Mouse (Mus musculus) adrenal gland, postnatal 0 days (tissue): ENCODE measurements around the gene Peg3. TPM values are rescaled to one million over a fixed set of nuclear protein-coding genes. Genes with fewer than 3 reads are reported as not detected.

Source experiments
- polyA plus RNA-seq: library from polyadenylated mRNA; unstranded; fragments of >200 nt; fragmentation: Nextera tagmentation; extraction: Ambion mirVana; gene quantifications from 2 replicates; pipeline ENCODE4 v1.2.1, GENCODE M21; 2015

Gene Peg3
- 84.7 and 113 TPM in 2 replicates for polyA plus RNA-seq

GRCm38 (mm10) chr7:6730241-6730640 is at the start of gene Peg3, which contains the start of gene Usp29:
Gene Peg3, minus strand, starts transcription at chr7:6730431.
Gene Usp29, plus strand, starts transcription at chr7:6730578.

DNA sequence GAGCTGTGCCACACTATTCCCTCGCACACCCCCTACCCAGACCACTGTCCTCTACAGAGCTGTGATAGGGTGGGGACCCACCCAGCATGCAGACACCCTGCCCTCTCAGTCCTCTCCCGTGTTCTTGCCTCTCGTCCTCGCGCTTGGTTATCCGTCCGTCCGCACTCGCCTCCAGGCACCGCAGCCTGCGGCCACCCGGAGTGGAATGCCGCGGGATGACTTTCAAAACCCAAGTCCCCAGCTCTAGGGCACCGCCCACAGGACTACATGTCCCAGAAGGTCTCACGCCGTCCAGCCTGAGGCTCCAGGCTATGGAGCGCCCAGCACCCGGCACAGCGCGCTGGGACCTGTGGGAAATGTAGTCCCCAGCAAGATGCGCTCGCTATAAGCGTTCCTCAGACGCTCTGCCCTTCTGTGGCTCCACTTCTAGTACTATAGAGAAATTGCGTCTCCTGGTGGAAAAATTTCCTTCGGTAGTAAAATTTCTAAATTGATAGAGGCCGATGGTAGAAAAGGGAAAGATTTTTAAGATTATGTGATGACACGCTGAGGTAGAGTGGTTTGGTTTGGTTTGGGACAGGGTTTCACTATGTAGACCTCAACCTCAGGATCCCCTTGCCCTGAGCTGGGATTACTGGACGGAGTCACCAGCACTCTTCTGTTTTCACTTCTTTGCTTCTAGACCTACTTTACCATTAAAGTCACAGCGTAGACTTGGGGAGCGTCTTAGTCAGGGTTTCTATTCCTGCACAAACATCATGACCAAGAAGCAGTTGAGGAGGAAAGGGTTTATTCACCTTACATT is 33.8 kb downstream of the Peg3 start, which contains the start of gene Zim1:
Zim1 (minus strand) TSS at position 210 of the 805 bp plus-strand sequence.

Other genes starting within 250 kb of the Peg3 start
- gene Olfr5, start 243.5 kb downstream of the Peg3 start, polyA plus RNA-seq, result not detected in 2 replicates
- not detected in 2 replicates for gene Olfr1347, start 230.7 kb downstream of the Peg3 start, polyA plus RNA-seq
- gene Olfr1348, start 221.7 kb downstream of the Peg3 start, polyA plus RNA-seq, result not detected in 2 replicates
- gene Olfr1349, start 207.5 kb downstream of the Peg3 start, polyA plus RNA-seq, result not detected in 2 replicates
- gene Olfr1350, start 165.6 kb downstream of the Peg3 start, polyA plus RNA-seq, result not detected in 2 replicates
- gene Zim1, start 34.0 kb downstream of the Peg3 start, polyA plus RNA-seq, result 4.8 and 7.6 TPM in 2 replicates
- gene Usp29, start 147 bp upstream of the Peg3 start, polyA plus RNA-seq, result 4.4 and 5.6 TPM in 2 replicates